Comparison of ENCODE assay signal across 24 mouse cellular contexts in the genomic region with DNA sequence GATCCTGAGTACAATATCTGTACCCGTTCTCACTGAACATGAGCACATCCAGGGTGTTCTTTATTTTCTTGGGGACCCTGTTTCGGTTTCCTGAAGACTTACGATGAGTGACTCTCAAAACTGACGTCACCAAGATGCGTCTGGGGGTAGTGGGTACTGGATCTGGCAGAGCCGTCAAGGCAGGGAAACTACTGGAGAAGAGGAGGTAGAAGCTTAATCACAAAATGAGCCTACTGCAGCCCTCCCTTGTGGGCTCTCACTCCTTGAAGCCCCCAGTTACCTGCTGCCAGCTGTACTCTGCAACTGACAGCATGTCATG. TPM values are rescaled to one million over a fixed set of nuclear protein-coding genes. Genes with fewer than 3 reads are reported as not detected.
A peak's percentile ranks its signal among the peaks of the same experiment; 100 is the strongest.
DNase-seq lines count a peak whose midpoint lies in the region; ATAC-seq and TF ChIP-seq lines count a peak whose summit lies in the region.
"Had no signal": no experiment of that assay in that cellular context is flagged by ENCODE, and none has a peak within 500 bp of the region (broad histone marks: within the 10 kb centered on the region; RNA-seq: fewer than 3 reads in every experiment).

No protein-coding gene starts in this region.

- no peaks in the 10 kb centered on the region for H3K36me3 ChIP-seq in spleen, adult 2 months (ENCODE audit: control insufficient read depth, insufficient read depth, low read length)
- no peaks in the 10 kb centered on the region for H3K36me3 ChIP-seq in hindbrain, embryonic 14.5 days (replicated peaks; ENCODE audit: control insufficient read depth, insufficient read depth)
- H3K36me3 ChIP-seq: heart, embryonic 13.5 days; intestine, embryonic 15.5 days; kidney, embryonic 15.5 days; limb, embryonic 12.5 days; lung, embryonic 15.5 days; midbrain, embryonic 13.5 days had no signal

- no peak overlapping the region for H3K4me2 ChIP-seq in hindbrain, embryonic 14.5 days (replicated peaks)
- H3K4me2 ChIP-seq: forebrain, embryonic 13.5 days; heart, embryonic 13.5 days; intestine, embryonic 15.5 days; kidney, embryonic 15.5 days; limb, embryonic 12.5 days; lung, embryonic 15.5 days; midbrain, embryonic 13.5 days had no signal

- ATAC-seq in frontal cortex, adult (ENCODE audit: low TSS enrichment): peak; percentile 32
- ATAC-seq in granulocyte monocyte progenitor cell, adult 5-6 weeks (replicated peaks; ENCODE audit: poor library complexity, severe bottlenecking): 0 out of 2 replicates have a peak, but pooled peaks have one; percentile 1
- no peak for ATAC-seq in hindbrain, embryonic 14.5 days (ENCODE audit: low FRiP score)
- ATAC-seq: forebrain, embryonic 13.5 days; intestine, embryonic 15.5 days; midbrain, embryonic 13.5 days; Patski had no signal

- peaks cover 19% of the 10 kb centered on the region; the same call in 1 of the 2 replicates for H3K4me1 ChIP-seq in spleen, adult 2 months (ENCODE audit: control insufficient read depth, insufficient read depth, insufficient read length)
- H3K4me1 ChIP-seq in hindbrain, embryonic 14.5 days (replicated peaks; ENCODE audit: control insufficient read depth, insufficient read depth, low read length): no peaks in the 10 kb centered on the region
- H3K4me1 ChIP-seq: forebrain, embryonic 13.5 days; intestine, embryonic 15.5 days; kidney, embryonic 15.5 days; midbrain, embryonic 13.5 days had no signal

- TF ChIP-seq CTCF in spleen, adult 2 months (IDR thresholded peaks at IDR 0.05; ENCODE audit: extremely low read depth, insufficient read depth, insufficient read length, insufficient replicate concordance): no peak

- no peak overlapping the region for H3K9ac ChIP-seq in hindbrain, embryonic 14.5 days
- H3K9ac ChIP-seq: forebrain, embryonic 13.5 days; heart, embryonic 13.5 days; intestine, embryonic 15.5 days; kidney, embryonic 15.5 days; limb, embryonic 12.5 days; lung, embryonic 15.5 days; midbrain, embryonic 13.5 days had no signal

- H3K27me3 ChIP-seq in spleen, adult 2 months (ENCODE audit: control insufficient read depth, insufficient read depth, low read length): no peaks in the 10 kb centered on the region
- H3K27me3 ChIP-seq in hindbrain, embryonic 14.5 days (ENCODE audit: control insufficient read depth, insufficient read depth, low read length): no peaks in the 10 kb centered on the region
- H3K27me3 ChIP-seq: forebrain, embryonic 13.5 days; heart, embryonic 13.5 days; intestine, embryonic 15.5 days; kidney, embryonic 15.5 days; limb, embryonic 12.5 days; lung, embryonic 15.5 days; midbrain, embryonic 13.5 days; Patski had no signal

- no peaks in the 10 kb centered on the region for H3K9me3 ChIP-seq in hindbrain, embryonic 14.5 days (ENCODE audit: control insufficient read depth, low read length)
- H3K9me3 ChIP-seq: forebrain, embryonic 13.5 days; heart, embryonic 13.5 days; intestine, embryonic 15.5 days; kidney, embryonic 15.5 days; limb, embryonic 12.5 days; lung, embryonic 15.5 days; midbrain, embryonic 13.5 days had no signal

- peak overlapping the region; percentile 82 for H3K27ac ChIP-seq in spleen, adult 2 months (ENCODE audit: insufficient read depth, low read length)
- H3K27ac ChIP-seq in hindbrain, embryonic 14.5 days: no peak overlapping the region
- H3K27ac ChIP-seq: forebrain, embryonic 13.5 days; heart, embryonic 13.5 days; intestine, embryonic 15.5 days; kidney, embryonic 15.5 days; limb, embryonic 12.5 days; lung, embryonic 15.5 days; midbrain, embryonic 13.5 days had no signal

- 63% methylated on average over 6 of the region's 6 CpGs for whole genome bisulfite sequencing in spleen, adult 2 months
- WGBS in hindbrain, embryonic 14.5 days: 86% methylated on average over 6 of the region's 6 CpGs

- no peak for DNase-seq in frontal cortex, postnatal 25 days (ENCODE audit: low spot score in 2 of 2)
- DNase-seq in spleen, adult 2 months (ENCODE audit: low read depth in 1 of 2, low spot score in 2 of 2): no peak
- DNase-seq in spleen, postnatal 4 days (ENCODE audit: low spot score in 2 of 2): no peak
- no peak for DNase-seq in hindbrain, embryonic 14.5 days (ENCODE audit: low spot score)
- DNase-seq in kidney, postnatal 10 days: no peak
- DNase-seq in layer of hippocampus, adult 9-11 months: no peak
- DNase-seq: adrenal gland, postnatal 36 days; cerebellum, postnatal 14 days; gastrocnemius, postnatal 36 days had no signal

- no peak for TF ChIP-seq POLR2A in spleen, adult 2 months (IDR thresholded peaks at IDR 0.05; ENCODE audit: low read depth, low read length)

- H3K4me3 ChIP-seq in spleen, adult 2 months (ENCODE audit: extremely low read depth, insufficient read depth, insufficient read length): no peak overlapping the region
- no peak overlapping the region for H3K4me3 ChIP-seq in hindbrain, embryonic 14.5 days (replicated peaks; ENCODE audit: low read length)
- H3K4me3 ChIP-seq: forebrain, embryonic 13.5 days; heart, embryonic 13.5 days; intestine, embryonic 15.5 days; kidney, embryonic 15.5 days; limb, embryonic 12.5 days; lung, embryonic 15.5 days; midbrain, embryonic 13.5 days; myocyte had no signal

RNA-seq across cellular contexts. Expression of gene Gm20403, which starts 7.7 kb away (rescaled TPM):
- not detected in 2 replicates for polyA plus RNA-seq in spleen, adult 2 months (2012; rRNA removed)
- total RNA-seq in granulocyte monocyte progenitor cell, adult 5-6 weeks (2014; fragmentation: Nextera tagmentation): not detected in 2 replicates
- not detected in 2 replicates for total RNA-seq in granulocyte monocyte progenitor cell, adult 5-6 weeks (2017)
- not detected in 2 replicates for polyA plus RNA-seq in hindbrain, embryonic 14.5 days (2014; fragmentation: Nextera tagmentation; extraction: Ambion mirVana)
- total RNA-seq: adrenal gland, postnatal 36 days; gastrocnemius, postnatal 36 days; layer of hippocampus, adult 18-20 months; left cerebral cortex, adult 8-10 months; neutrophil, adult 5-6 weeks had no signal
- polyA plus RNA-seq: forebrain, embryonic 13.5 days; heart, embryonic 13.5 days; hindbrain, embryonic 11.5 days; intestine, embryonic 15.5 days; kidney, embryonic 15.5 days; limb, embryonic 12.5 days; lung, embryonic 15.5 days; midbrain, embryonic 13.5 days had no signal

RNA-seq across cellular contexts. Expression of gene Baz1a, which starts 20.1 kb away (rescaled TPM):
- 8.1 and 8.2 TPM in 2 replicates for polyA plus RNA-seq in spleen, adult 2 months (2012; rRNA removed)
- total RNA-seq in granulocyte monocyte progenitor cell, adult 5-6 weeks (2014; fragmentation: Nextera tagmentation): 153 and 161 TPM in 2 replicates
- 156 and 170 TPM in 2 replicates for total RNA-seq in granulocyte monocyte progenitor cell, adult 5-6 weeks (2017)
- 4.5 and 6.5 TPM in 2 replicates for polyA plus RNA-seq in hindbrain, embryonic 14.5 days (2014; fragmentation: Nextera tagmentation; extraction: Ambion mirVana)
